Mouse (Mus musculus) intestine, postnatal 0 days (tissue): ENCODE measurements around the gene Ppp1r36. TPM values are rescaled to one million over a fixed set of nuclear protein-coding genes. Genes with fewer than 3 reads are reported as not detected.
A peak's percentile ranks its signal among the peaks of the same experiment; 100 is the strongest.

ENCODE experiments used
- ATAC-seq: fragments of 200-750 bp; cut with Nextera tagmentation; 2 replicates; pipeline ENCODE4 v1.8.0; 2017; ENCODE audit warnings: mild to moderate bottlenecking, moderate TSS enrichment, moderate library complexity
- H3K27ac ChIP-seq: fragments of 300-500 bp; sonication (generic); 2 replicates; pipeline ENCODE4 v1.5.1; 2014; ENCODE audit warnings: mild to moderate bottlenecking, low read depth, low read length, moderate library complexity
- H3K27me3 ChIP-seq: fragments of 300-500 bp; sonication (generic); replicated peaks from 2 replicates; pipeline ENCODE4 v1.6.1; 2014; ENCODE audit warnings: low read length, mixed read lengths; ENCODE audit not compliant: control insufficient read depth, insufficient read depth
- H3K36me3 ChIP-seq: fragments of 300-500 bp; sonication (generic); 2 replicates; pipeline ENCODE4 v1.6.1; 2014; ENCODE audit warnings: mild to moderate bottlenecking, moderate library complexity; ENCODE audit not compliant: control insufficient read depth, insufficient read depth
- H3K4me1 ChIP-seq: fragments of 300-500 bp; sonication (generic); replicated peaks from 2 replicates; pipeline ENCODE4 v1.6.1; 2014; ENCODE audit warnings: antibody characterized with exemption, low read length, mixed read lengths; ENCODE audit not compliant: control insufficient read depth, insufficient read depth
- H3K4me2 ChIP-seq: fragments of 300-500 bp; sonication (generic); replicated peaks from 2 replicates; pipeline ENCODE4 v1.6.1; 2014; ENCODE audit warnings: low read depth, mild to moderate bottlenecking, moderate library complexity
- H3K4me3 ChIP-seq: fragments of 300-500 bp; sonication (generic); 2 replicates; pipeline ENCODE4 v1.5.1; 2014; ENCODE audit warnings: low read depth, low read length
- H3K9ac ChIP-seq: fragments of 300-500 bp; sonication (generic); 2 replicates; pipeline ENCODE4 v1.6.1; 2014; ENCODE audit warnings: mild to moderate bottlenecking, low read depth, low read length
- H3K9me3 ChIP-seq: fragments of 300-500 bp; sonication (generic); 2 replicates; pipeline ENCODE4 v1.6.1; 2016; ENCODE audit warnings: mixed run types; ENCODE audit not compliant: control insufficient read depth
- CTCF ChIP-seq: sonication (generic); IDR thresholded peaks from 2 replicates; pipeline ENCODE4 v1.5.1; 2016; ENCODE audit warnings: low read depth, mild to moderate bottlenecking, control low read depth, antibody characterized with exemption, moderate library complexity
- WGBS: fragments of 180-500 bp; shearing (Covaris S2); extraction: QIAGEN DNeasy Blood & Tissue Kit; methylation state at CpG from one replicate; pipeline ENCODE4 v1.1.7; 2014; 5-methylcytosine and 5-hydroxymethylcytosine counted together
- polyA plus RNA-seq: library from polyadenylated mRNA; unstranded; fragments of >200 nt; fragmentation: Nextera tagmentation; extraction: Ambion mirVana; gene quantifications from 2 replicates; pipeline ENCODE4 v1.2.1, GENCODE M21; 2015

Gene Ppp1r36
- polyA plus RNA-seq, 1 experiment from 2014 or later = 1.1 TPM

DNA sequence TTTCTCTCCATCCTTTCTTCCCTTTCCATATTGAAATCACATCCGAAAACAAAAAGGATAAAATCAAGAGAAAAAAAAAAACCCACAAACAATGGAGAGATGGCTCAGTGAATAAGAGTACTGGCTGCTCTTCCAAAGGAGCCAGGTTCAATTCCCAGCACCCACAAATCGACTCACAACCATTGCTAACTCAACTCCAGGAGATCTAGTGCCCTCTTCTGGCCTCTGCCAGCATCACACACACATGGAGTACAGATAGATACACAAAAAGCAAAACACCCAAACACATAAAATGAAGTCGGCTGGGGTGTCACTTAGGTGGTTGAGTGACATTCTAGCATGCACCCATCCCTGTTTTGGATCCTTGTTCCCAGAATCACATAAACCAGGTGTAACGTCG, 1.0 kb downstream of the Ppp1r36 start:
- Histone ChIP-seq H3K27ac (no peak overlapping the region), H3K4me1 (no peaks in the 10 kb centered on the region), H3K9ac (no peak overlapping the region), H3K27me3 (no peaks in the 10 kb centered on the region), H3K9me3 (no peaks in the 10 kb centered on the region), H3K4me3 (no peak overlapping the region), H3K36me3 (no peaks in the 10 kb centered on the region), H3K4me2 (no peak overlapping the region)
- 94% methylated on average over 5 of the region's 5 CpGs for WGBS
- peak; percentile 29 for TF ChIP-seq CTCF
- ATAC-seq = no peak

GRCm38 (mm10) chr12:76425256-76425655, 7.9 kb downstream of the Ppp1r36 start:
- Histone ChIP-seq H3K27me3 (no peaks in the 10 kb centered on the region), H3K27ac (no peak overlapping the region), H3K36me3 (no peaks in the 10 kb centered on the region), H3K9ac (no peak overlapping the region), H3K4me1 (no peaks in the 10 kb centered on the region), H3K4me3 (no peak overlapping the region), H3K9me3 (no peaks in the 10 kb centered on the region), H3K4me2 (no peak overlapping the region)
- WGBS = 96% methylated on average over 3 of the region's 3 CpGs
- TF ChIP-seq CTCF = no peak
- ATAC-seq = no peak

GRCm38 (mm10) chr12:76427546-76427945, 10.2 kb downstream of the Ppp1r36 start:
- no peak for TF ChIP-seq CTCF
- Histone ChIP-seq H3K27ac (no peak overlapping the region), H3K27me3 (no peaks in the 10 kb centered on the region), H3K4me1 (no peaks in the 10 kb centered on the region), H3K9ac (no peak overlapping the region), H3K9me3 (no peaks in the 10 kb centered on the region), H3K4me3 (no peak overlapping the region), H3K4me2 (no peak overlapping the region), H3K36me3 (no peaks in the 10 kb centered on the region)
- ATAC-seq = no peak
- 60% methylated on average over 5 of the region's 5 CpGs for WGBS

- H3K27ac ChIP-seq = no peak overlapping the region
- ATAC-seq = no peak
- H3K36me3 ChIP-seq = no peaks in the 10 kb centered on the region
- H3K9ac ChIP-seq = no peak overlapping the region
- H3K4me3 ChIP-seq = no peak overlapping the region
- no peak overlapping the region for H3K4me2 ChIP-seq
- WGBS = 47% methylated on average over 5 of the region's 5 CpGs
- 0 out of 2 replicates have a peak, but pooled peaks cover 6% of the 10 kb centered on the region for H3K27me3 ChIP-seq
- 0 out of 2 replicates have a peak, but pooled peaks cover 4% of the 10 kb centered on the region for H3K4me1 ChIP-seq
- no peaks in the 10 kb centered on the region for H3K9me3 ChIP-seq
- TF ChIP-seq CTCF = no peak
These were observed 13.6 kb downstream of the Ppp1r36 start for GRCm38 (mm10) chr12:76430879-76431406.

DNA sequence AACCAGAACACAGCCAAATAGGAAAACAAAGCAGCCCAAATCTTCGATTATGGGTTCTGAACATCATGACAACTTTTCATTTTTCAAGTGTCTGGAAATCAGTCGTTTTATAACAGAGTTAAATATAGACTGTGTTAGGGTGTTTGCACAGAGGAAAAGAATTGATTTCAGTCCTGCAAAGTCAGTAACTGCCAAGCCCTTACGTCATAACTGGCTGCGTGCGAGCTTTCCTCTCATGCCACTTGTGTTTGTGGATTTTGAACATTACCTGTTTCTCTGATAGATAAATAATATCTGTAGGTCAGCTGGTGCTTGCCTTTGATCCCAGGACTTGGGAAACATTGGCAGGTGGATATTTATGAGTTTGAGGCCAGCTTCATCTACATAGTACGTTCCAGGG, 14.1 kb downstream of the Ppp1r36 start:
- Histone ChIP-seq H3K4me3 (no peak overlapping the region), H3K27me3 (0 out of 2 replicates have a peak, but pooled peaks cover 6% of the 10 kb centered on the region), H3K4me2 (no peak overlapping the region), H3K4me1 (0 out of 2 replicates have a peak, but pooled peaks cover 4% of the 10 kb centered on the region), H3K27ac (no peak overlapping the region), H3K9ac (no peak overlapping the region), H3K9me3 (no peaks in the 10 kb centered on the region), H3K36me3 (no peaks in the 10 kb centered on the region)
- ATAC-seq = no peak
- no peak for TF ChIP-seq CTCF
- WGBS = 52% methylated on average over 6 of the region's 6 CpGs

GRCm38 (mm10) chr12:76434111-76434510, 16.8 kb downstream of the Ppp1r36 start:
- no peak overlapping the region for H3K27ac ChIP-seq
- 52% methylated on average over 7 of the region's 7 CpGs for WGBS
- no peak overlapping the region for H3K4me3 ChIP-seq
- H3K4me1 ChIP-seq = 0 out of 2 replicates have a peak, but pooled peaks cover 4% of the 10 kb centered on the region
- H3K36me3 ChIP-seq = no peaks in the 10 kb centered on the region
- TF ChIP-seq CTCF = no peak
- no peak overlapping the region for H3K9ac ChIP-seq
- 0 out of 2 replicates have a peak, but pooled peaks cover 6% of the 10 kb centered on the region for H3K27me3 ChIP-seq
- H3K9me3 ChIP-seq = no peaks in the 10 kb centered on the region
- no peak for ATAC-seq
- no peak overlapping the region for H3K4me2 ChIP-seq
